Mouse (Mus musculus) E14TG2a.4 (cell line): ENCODE data around the gene Nup35.
A peak's percentile ranks its signal among the peaks of the same experiment; 100 is the strongest.

ENCODE experiments used
- H3K27me3 ChIP-seq: 2 replicates; pipeline ENCODE4 v1.6.1; 2014; ENCODE audit warnings: low read length, control low read depth; ENCODE audit not compliant: insufficient read depth
- H3K36me3 ChIP-seq: 2 replicates; pipeline ENCODE4 v1.6.1; 2014; ENCODE audit warnings: low read length, control low read depth; ENCODE audit not compliant: insufficient read depth
- H3K4me1 ChIP-seq: replicated peaks from 2 replicates; pipeline ENCODE4 v1.6.1; 2014; ENCODE audit warnings: low read depth, low read length, control low read depth
- H3K4me3 ChIP-seq: replicated peaks from 2 replicates; pipeline ENCODE4 v1.5.1; 2014; ENCODE audit warnings: mild to moderate bottlenecking, low read length
- H3K9me3 ChIP-seq: 2 replicates; pipeline ENCODE4 v1.6.1; 2014; ENCODE audit warnings: low read length, control low read depth
- CTCF ChIP-seq: conservative IDR thresholded peaks from 2 replicates; pipeline ENCODE4 v1.5.1; 2014; ENCODE audit warnings: low read length
- NANOG ChIP-seq: IDR thresholded peaks from 2 replicates; pipeline ENCODE4 v1.6.1; 2014; ENCODE audit warnings: borderline replicate concordance, low read length, mixed read lengths
- POU5F1 ChIP-seq: IDR thresholded peaks from 2 replicates; pipeline ENCODE4 v1.6.1; 2014; ENCODE audit warnings: low read length, borderline replicate concordance

Nup35 gene

GRCm38 (mm10) chr2:80667396-80667964 is 50.4 kb downstream of the Nup35 start:
- peaks cover 32% of the 10 kb centered on the region for H3K36me3 ChIP-seq
- TF ChIP-seq POU5F1 (no peak), NANOG (no peak), CTCF (no peak)
- H3K27me3 ChIP-seq: no peaks in the 10 kb centered on the region
- no peaks in the 10 kb centered on the region for H3K9me3 ChIP-seq
- H3K4me1 ChIP-seq: no peaks in the 10 kb centered on the region
- no peak overlapping the region for H3K4me3 ChIP-seq

GRCm38 (mm10) chr2:80669868-80670666 is 53.0 kb downstream of the Nup35 start:
- no peaks in the 10 kb centered on the region for H3K9me3 ChIP-seq
- no peak overlapping the region for H3K4me3 ChIP-seq
- H3K27me3 ChIP-seq: no peaks in the 10 kb centered on the region
- TF ChIP-seq POU5F1 (no peak), NANOG (no peak), CTCF (peak; percentile 44)
- no peaks in the 10 kb centered on the region for H3K4me1 ChIP-seq
- peaks cover 26% of the 10 kb centered on the region for H3K36me3 ChIP-seq

DNA sequence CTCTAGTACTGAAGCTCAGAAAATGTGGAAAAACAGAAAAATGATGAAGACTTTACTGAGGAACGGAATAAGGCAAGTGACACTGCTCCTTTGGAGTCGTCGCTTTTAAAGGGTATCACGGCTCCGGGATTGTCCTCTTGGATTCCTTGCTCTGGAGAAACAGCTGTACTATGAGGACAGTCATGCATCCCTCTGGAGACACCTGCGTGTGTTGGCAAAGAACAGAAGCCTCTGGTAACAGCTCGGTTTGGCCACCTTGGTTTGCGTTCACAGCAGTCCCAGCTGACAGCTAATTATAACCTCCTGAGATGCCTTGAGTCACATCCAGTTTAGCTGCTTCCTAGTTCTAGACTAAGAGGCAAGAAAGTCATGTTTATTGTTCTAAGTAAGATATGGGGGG is 61.8 kb downstream of the Nup35 start:
- no peaks in the 10 kb centered on the region for H3K4me1 ChIP-seq
- no peaks in the 10 kb centered on the region for H3K36me3 ChIP-seq
- no peak for TF ChIP-seq CTCF
- TF ChIP-seq POU5F1: no peak
- no peak for TF ChIP-seq NANOG
- no peak overlapping the region for H3K4me3 ChIP-seq
- H3K27me3 ChIP-seq: no peaks in the 10 kb centered on the region
- H3K9me3 ChIP-seq: peaks cover 6% of the 10 kb centered on the region; the same call in 1 of the 2 replicates

DNA sequence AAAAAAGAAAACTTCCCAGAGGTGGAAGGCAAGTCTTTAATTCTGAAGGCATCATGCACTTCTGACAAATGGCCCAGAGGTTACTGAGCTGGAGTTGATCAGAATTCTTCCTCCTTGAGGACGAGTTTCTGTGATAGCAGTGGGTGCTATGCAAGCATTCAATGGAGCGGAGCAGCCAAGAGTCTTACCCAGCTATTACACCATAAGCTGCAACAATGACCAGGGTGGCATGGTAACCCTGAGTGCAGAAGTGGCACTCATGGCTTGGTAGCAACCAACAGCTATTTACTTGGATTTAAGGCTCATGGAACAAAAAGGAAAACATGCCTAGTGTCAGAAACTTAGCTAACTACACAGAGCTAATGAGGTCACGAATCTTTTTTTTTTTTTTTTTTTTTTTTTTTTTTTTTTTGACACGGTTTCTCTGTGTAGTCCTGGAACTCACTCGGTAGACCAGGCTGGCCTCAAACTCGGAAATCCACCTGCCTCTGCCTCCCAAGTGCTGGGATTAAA is 66.7 kb downstream of the Nup35 start:
- TF ChIP-seq NANOG (no peak), CTCF (no peak), POU5F1 (no peak)
- H3K4me3 ChIP-seq: no peak overlapping the region
- H3K27me3 ChIP-seq: no peaks in the 10 kb centered on the region
- H3K36me3 ChIP-seq: no peaks in the 10 kb centered on the region
- H3K4me1 ChIP-seq: no peaks in the 10 kb centered on the region
- peaks cover 7% of the 10 kb centered on the region; the same call in 1 of the 2 replicates for H3K9me3 ChIP-seq

GRCm38 (mm10) chr2:80684396-80685071 is 67.5 kb downstream of the Nup35 start:
- TF ChIP-seq CTCF (no peak), NANOG (no peak), POU5F1 (no peak)
- no peak overlapping the region for H3K4me3 ChIP-seq
- peaks cover 7% of the 10 kb centered on the region; the same call in 1 of the 2 replicates for H3K9me3 ChIP-seq
- H3K36me3 ChIP-seq: no peaks in the 10 kb centered on the region
- no peaks in the 10 kb centered on the region for H3K4me1 ChIP-seq
- H3K27me3 ChIP-seq: no peaks in the 10 kb centered on the region

- Histone ChIP-seq H3K9me3 (peaks cover 6% of the 10 kb centered on the region; the same call in 1 of the 2 replicates), H3K36me3 (no peaks in the 10 kb centered on the region), H3K27me3 (no peaks in the 10 kb centered on the region), H3K4me1 (no peaks in the 10 kb centered on the region), H3K4me3 (no peak overlapping the region)
- TF ChIP-seq POU5F1 (no peak), CTCF (no peak), NANOG (no peak)
These were observed 71.2 kb downstream of the Nup35 start for GRCm38 (mm10) chr2:80688261-80688660.

DNA sequence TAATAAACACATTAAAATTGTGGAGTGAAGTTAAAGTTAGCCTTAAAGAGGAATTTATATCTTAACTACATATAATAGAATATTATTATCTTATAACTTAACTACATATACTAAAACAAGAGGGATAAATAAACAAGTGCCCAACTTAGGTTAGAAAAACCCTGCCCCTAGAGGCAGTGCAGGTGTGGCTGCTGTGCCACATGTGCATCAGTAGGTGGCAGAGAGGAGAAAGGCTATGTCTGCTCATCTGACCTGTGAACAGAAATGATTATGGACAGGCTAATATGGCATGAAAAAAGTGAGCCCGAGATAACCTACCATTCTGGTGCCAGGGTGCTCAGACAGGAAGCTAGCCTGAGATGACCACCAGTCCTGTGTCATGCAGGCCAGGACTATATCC is 90.4 kb downstream of the Nup35 start:
- Histone ChIP-seq H3K36me3 (no peaks in the 10 kb centered on the region), H3K4me3 (no peak overlapping the region), H3K9me3 (no peaks in the 10 kb centered on the region), H3K27me3 (no peaks in the 10 kb centered on the region), H3K4me1 (no peaks in the 10 kb centered on the region)
- TF ChIP-seq NANOG (no peak), POU5F1 (no peak), CTCF (no peak; the same call in 1 of the 2 replicates)
